Mouse (Mus musculus) G1E (cell line): ENCODE measurements around the gene Olfr476. TPM values are rescaled to one million over a fixed set of nuclear protein-coding genes. Genes with fewer than 3 reads are reported as not detected.
"Not testable (repeated sequence)": the region's sequence is repeated elsewhere in the genome, so short reads cannot be mapped to it uniquely, and the experiment has no call there.

ENCODE experiments used
- ATAC-seq: 2 replicates; pipeline ENCODE4 v1.8.0; 2016; ENCODE audit warnings: mild to moderate bottlenecking; ENCODE audit not compliant: insufficient number of reproducible peaks, poor library complexity, low FRiP score, severe bottlenecking; ENCODE audit errors: extremely low read depth
- DNase-seq: peaks from one replicate; pipeline ENCODE4 v3.0.0; 2012; ENCODE audit warnings: low spot score
- H3K27me3 ChIP-seq: 2 replicates; pipeline ENCODE4 v1.6.1; 2012; ENCODE audit warnings: mild to moderate bottlenecking, low read length, inconsistent platforms; ENCODE audit not compliant: insufficient read depth
- H3K36me3 ChIP-seq: replicated peaks from 2 replicates; pipeline ENCODE3; 2012; ENCODE audit warnings: mild to moderate bottlenecking, inconsistent platforms
- H3K4me1 ChIP-seq: 2 replicates; pipeline ENCODE4 v1.6.1; 2012; ENCODE audit warnings: low read depth, low read length, inconsistent platforms, mixed read lengths; ENCODE audit not compliant: insufficient read depth
- H3K4me3 ChIP-seq: 2 replicates; pipeline ENCODE4 v1.5.1; 2012; ENCODE audit warnings: low read depth, mild to moderate bottlenecking, inconsistent platforms, low read length, moderate library complexity, mixed read lengths
- H3K9me3 ChIP-seq: replicated peaks from 2 replicates; pipeline ENCODE4 v1.6.1; 2012; ENCODE audit warnings: inconsistent platforms
- CTCF ChIP-seq: IDR thresholded peaks from 2 replicates; pipeline ENCODE4 v1.5.1; 2012; ENCODE audit warnings: low read depth, low read length, inconsistent platforms, mixed read lengths
- GATA1 ChIP-seq: IDR thresholded peaks from 2 replicates; pipeline ENCODE4 v1.6.1; 2012; ENCODE audit warnings: borderline replicate concordance, low read length, inconsistent platforms, mixed read lengths
- GATA2 ChIP-seq: IDR thresholded peaks from 2 replicates; pipeline ENCODE4 v1.6.1; 2012; ENCODE audit warnings: low read depth, low read length, inconsistent platforms, borderline replicate concordance
- POLR2AphosphoS5 ChIP-seq: IDR thresholded peaks from 2 replicates; pipeline ENCODE4 v1.6.1; 2012; ENCODE audit warnings: low read depth, low read length, inconsistent platforms; ENCODE audit not compliant: insufficient replicate concordance
- TAL1 ChIP-seq: conservative IDR thresholded peaks from 2 replicates; pipeline ENCODE4 v1.6.1; 2012; ENCODE audit warnings: low read depth, low read length, inconsistent platforms, mixed read lengths
- polyA plus RNA-seq: library from polyadenylated mRNA; stranded (reverse); fragments of >175 nt; gene quantifications from 2 replicates; pipeline ENCODE4 v1.2.3, GENCODE M21; 2012
- total RNA-seq, 2 experiments: library from RNA; stranded (forward) in 1 of 2; stranded (reverse) in 1 of 2; fragments of 200-1000 nt in 1 of 2; fragments of >200 nt in 1 of 2; fragmentation: Nextera tagmentation in 1 of 2; gene quantifications; 2 replicates each; pipeline ENCODE4 v1.2.3; 2014 to 2017

Olfr476 gene
- total RNA-seq (2014; fragmentation: Nextera tagmentation) (not detected in 2 replicates), total RNA-seq (2017) (0.05 TPM in 1 of 2 replicates, not detected in the other), polyA plus RNA-seq (not detected in 2 replicates)

- no peaks in the 10 kb centered on the region for H3K9me3 ChIP-seq
- no peak for TF ChIP-seq TAL1
- no peak for TF ChIP-seq POLR2AphosphoS5
- no peak for TF ChIP-seq GATA1
- no peak for TF ChIP-seq CTCF
- no peak for TF ChIP-seq GATA2
Measured at GRCm38 (mm10) chr7:107964503-107964902, at the start of gene Olfr476. TSS of gene Olfr476 (plus strand) at chr7:107964803.

GRCm38 (mm10) chr7:107930146-107930545, 34.5 kb upstream of the Olfr476 start, which contains the start of gene Olfr473:
TSS of gene Olfr473 (plus strand) at chr7:107930446.
- no peaks in the 10 kb centered on the region for H3K36me3 ChIP-seq
- DNase-seq (no peak), ATAC-seq (no peak)
- H3K4me3 ChIP-seq = no peak within 1 kb of the TSS
- peaks cover 2% of the 10 kb centered on the region; the same call in 1 of the 2 replicates for H3K9me3 ChIP-seq
- no peaks in the 10 kb centered on the region for H3K27me3 ChIP-seq
- no peaks in the 10 kb centered on the region for H3K4me1 ChIP-seq
- no peak for TF ChIP-seq TAL1
- TF ChIP-seq GATA1 = no peak
- TF ChIP-seq CTCF = no peak
- TF ChIP-seq POLR2AphosphoS5 = no peak
- TF ChIP-seq GATA2 = no peak

More at GRCm38 (mm10) chr7:107964503-107964902, at the start of gene Olfr476:
- DNase-seq (no peak), ATAC-seq (no peak)
- H3K4me3 ChIP-seq = no peak within 1 kb of the TSS
- H3K4me1 ChIP-seq = no peaks in the 10 kb centered on the region
- H3K27me3 ChIP-seq = no peaks in the 10 kb centered on the region
- no peaks in the 10 kb centered on the region for H3K36me3 ChIP-seq

- DNase-seq, ATAC-seq: not testable (repeated sequence)
Measured at GRCm38 (mm10) chr7:107952539-107952938, 12.1 kb upstream of the Olfr476 start.

GRCm38 (mm10) chr7:107954343-107954742, 10.3 kb upstream of the Olfr476 start, which contains the start of gene Olfr474:
TSS of gene Olfr474 (plus strand) at chr7:107954643.
- Histone ChIP-seq H3K36me3 (no peaks in the 10 kb centered on the region), H3K27me3 (no peaks in the 10 kb centered on the region), H3K4me1 (no peaks in the 10 kb centered on the region), H3K9me3 (peaks cover 10% of the 10 kb centered on the region), H3K4me3 (no peak within 1 kb of the TSS)
- DNase-seq = no peak
- ATAC-seq = no peak
- TF ChIP-seq GATA2 (no peak), CTCF (no peak), POLR2AphosphoS5 (no peak), TAL1 (no peak), GATA1 (no peak)

More at GRCm38 (mm10) chr7:107952539-107952938, 12.1 kb upstream of the Olfr476 start:
- H3K4me1 ChIP-seq, H3K4me3 ChIP-seq, H3K36me3 ChIP-seq, H3K27me3 ChIP-seq: not testable (repeated sequence)
- H3K9me3 ChIP-seq = peaks cover 10% of the 10 kb centered on the region

GRCm38 (mm10) chr7:107986393-107986792, 21.8 kb downstream of the Olfr476 start, which contains the start of gene Olfr477:
TSS of gene Olfr477 (plus strand) at chr7:107986693.
- Histone ChIP-seq H3K4me1 (no peaks in the 10 kb centered on the region), H3K27me3 (no peaks in the 10 kb centered on the region), H3K36me3 (no peaks in the 10 kb centered on the region), H3K9me3 (peaks cover 7% of the 10 kb centered on the region), H3K4me3 (no peak within 1 kb of the TSS)
- ATAC-seq (no peak), DNase-seq (no peak)
- TF ChIP-seq GATA2 (no peak), POLR2AphosphoS5 (no peak), TAL1 (no peak), GATA1 (no peak), CTCF (no peak)

- not testable (repeated sequence) for DNase-seq, H3K4me1 ChIP-seq, H3K36me3 ChIP-seq, H3K4me3 ChIP-seq, ATAC-seq, H3K27me3 ChIP-seq, H3K9me3 ChIP-seq
Measured at GRCm38 (mm10) chr7:108014256-108014655, 49.7 kb downstream of the Olfr476 start.

Other genes with a start within 250 kb of the Olfr476 start
- gene Cyb5r2, start 206.8 kb upstream of the Olfr476 start, total RNA-seq (2014; fragmentation: Nextera tagmentation) = not detected in 2 replicates
- gene Cyb5r2, start 206.8 kb upstream of the Olfr476 start, total RNA-seq (2017) = not detected in 2 replicates
- gene Cyb5r2, start 206.8 kb upstream of the Olfr476 start, polyA plus RNA-seq = not detected in 2 replicates
- gene Ovch2, start 163.6 kb upstream of the Olfr476 start, total RNA-seq (2014; fragmentation: Nextera tagmentation) = not detected in 2 replicates
- gene Ovch2, start 163.6 kb upstream of the Olfr476 start, total RNA-seq (2017) = not detected in 2 replicates
- gene Ovch2, start 163.6 kb upstream of the Olfr476 start, polyA plus RNA-seq = not detected in 2 replicates
- gene Olfr467, start 152.5 kb upstream of the Olfr476 start, total RNA-seq (2014; fragmentation: Nextera tagmentation) = not detected in 2 replicates
- 0.12 TPM in 1 of 2 replicates, not detected in the other for gene Olfr467, start 152.5 kb upstream of the Olfr476 start, total RNA-seq (2017)
- not detected in 2 replicates for gene Olfr467, start 152.5 kb upstream of the Olfr476 start, polyA plus RNA-seq
- gene Olfr469, start 139.3 kb upstream of the Olfr476 start, total RNA-seq (2014; fragmentation: Nextera tagmentation) = not detected in 2 replicates
- 0.12 and 0.27 TPM in 2 replicates for gene Olfr469, start 139.3 kb upstream of the Olfr476 start, total RNA-seq (2017)
- not detected in 2 replicates for gene Olfr469, start 139.3 kb upstream of the Olfr476 start, polyA plus RNA-seq
- gene Olfr470, start 117.3 kb upstream of the Olfr476 start, total RNA-seq (2014; fragmentation: Nextera tagmentation) = not detected in 2 replicates
- gene Olfr470, start 117.3 kb upstream of the Olfr476 start, total RNA-seq (2017) = 0.27 TPM in 1 of 2 replicates, not detected in the other
- not detected in 2 replicates for gene Olfr470, start 117.3 kb upstream of the Olfr476 start, polyA plus RNA-seq
- gene Olfr472, start 66.9 kb upstream of the Olfr476 start, total RNA-seq (2014; fragmentation: Nextera tagmentation) = 0.19 TPM in 1 of 2 replicates, not detected in the other
- 0.16 and 0.17 TPM in 2 replicates for gene Olfr472, start 66.9 kb upstream of the Olfr476 start, total RNA-seq (2017)
- gene Olfr472, start 66.9 kb upstream of the Olfr476 start, polyA plus RNA-seq = not detected in 2 replicates
- gene Olfr473, start 34.4 kb upstream of the Olfr476 start, total RNA-seq (2014; fragmentation: Nextera tagmentation) = not detected in 2 replicates
- 0.27 TPM in 1 of 2 replicates, not detected in the other for gene Olfr473, start 34.4 kb upstream of the Olfr476 start, total RNA-seq (2017)
- gene Olfr473, start 34.4 kb upstream of the Olfr476 start, polyA plus RNA-seq = not detected in 2 replicates
- not detected in 2 replicates for gene Olfr474, start 10.2 kb upstream of the Olfr476 start, total RNA-seq (2014; fragmentation: Nextera tagmentation)
- gene Olfr474, start 10.2 kb upstream of the Olfr476 start, total RNA-seq (2017) = 0.27 TPM in 1 of 2 replicates, not detected in the other
- not detected in 2 replicates for gene Olfr474, start 10.2 kb upstream of the Olfr476 start, polyA plus RNA-seq
- gene Olfr477, start 21.9 kb downstream of the Olfr476 start, total RNA-seq (2014; fragmentation: Nextera tagmentation) = 0.45 TPM in 1 of 2 replicates, not detected in the other
- gene Olfr477, start 21.9 kb downstream of the Olfr476 start, total RNA-seq (2017) = 0.11 TPM in 1 of 2 replicates, not detected in the other
- gene Olfr477, start 21.9 kb downstream of the Olfr476 start, polyA plus RNA-seq = not detected in 2 replicates
- gene Olfr478, start 69.2 kb downstream of the Olfr476 start, total RNA-seq (2014; fragmentation: Nextera tagmentation) = not detected in 2 replicates
- 0.12 TPM in 1 of 2 replicates, not detected in the other for gene Olfr478, start 69.2 kb downstream of the Olfr476 start, total RNA-seq (2017)
- gene Olfr478, start 69.2 kb downstream of the Olfr476 start, polyA plus RNA-seq = not detected in 2 replicates
- not detected in 2 replicates for gene Olfr479, start 85.9 kb downstream of the Olfr476 start, total RNA-seq (2014; fragmentation: Nextera tagmentation)
- gene Olfr479, start 85.9 kb downstream of the Olfr476 start, total RNA-seq (2017) = 0.17 and 0.55 TPM in 2 replicates
- gene Olfr479, start 85.9 kb downstream of the Olfr476 start, polyA plus RNA-seq = not detected in 2 replicates
- gene Olfr480, start 102.5 kb downstream of the Olfr476 start, total RNA-seq (2014; fragmentation: Nextera tagmentation) = not detected in 2 replicates
- gene Olfr480, start 102.5 kb downstream of the Olfr476 start, total RNA-seq (2017) = not detected in 2 replicates
- gene Olfr480, start 102.5 kb downstream of the Olfr476 start, polyA plus RNA-seq = not detected in 2 replicates
- gene Olfr481, start 115.1 kb downstream of the Olfr476 start, total RNA-seq (2014; fragmentation: Nextera tagmentation) = not detected in 2 replicates
- gene Olfr481, start 115.1 kb downstream of the Olfr476 start, total RNA-seq (2017) = 0.23 and 0.76 TPM in 2 replicates
- not detected in 2 replicates for gene Olfr481, start 115.1 kb downstream of the Olfr476 start, polyA plus RNA-seq
- gene Olfr482, start 132.8 kb downstream of the Olfr476 start, total RNA-seq (2014; fragmentation: Nextera tagmentation) = not detected in 2 replicates
- gene Olfr482, start 132.8 kb downstream of the Olfr476 start, total RNA-seq (2017) = 0.17 and 0.22 TPM in 2 replicates
- not detected in 2 replicates for gene Olfr482, start 132.8 kb downstream of the Olfr476 start, polyA plus RNA-seq
- gene Olfr483, start 136.0 kb downstream of the Olfr476 start, total RNA-seq (2014; fragmentation: Nextera tagmentation) = not detected in 2 replicates
- not detected in 2 replicates for gene Olfr483, start 136.0 kb downstream of the Olfr476 start, total RNA-seq (2017)
- not detected in 2 replicates for gene Olfr483, start 136.0 kb downstream of the Olfr476 start, polyA plus RNA-seq
- not detected in 2 replicates for gene Olfr484, start 162.6 kb downstream of the Olfr476 start, total RNA-seq (2014; fragmentation: Nextera tagmentation)
- gene Olfr484, start 162.6 kb downstream of the Olfr476 start, total RNA-seq (2017) = 0.11 and 0.17 TPM in 2 replicates
- not detected in 2 replicates for gene Olfr484, start 162.6 kb downstream of the Olfr476 start, polyA plus RNA-seq
- not detected in 2 replicates for gene Olfr485, start 195.1 kb downstream of the Olfr476 start, total RNA-seq (2014; fragmentation: Nextera tagmentation)
- gene Olfr485, start 195.1 kb downstream of the Olfr476 start, total RNA-seq (2017) = not detected in 2 replicates
- gene Olfr485, start 195.1 kb downstream of the Olfr476 start, polyA plus RNA-seq = not detected in 2 replicates
- not detected in 2 replicates for gene Olfr486, start 207.9 kb downstream of the Olfr476 start, total RNA-seq (2014; fragmentation: Nextera tagmentation)
- not detected in 2 replicates for gene Olfr486, start 207.9 kb downstream of the Olfr476 start, total RNA-seq (2017)
- gene Olfr486, start 207.9 kb downstream of the Olfr476 start, polyA plus RNA-seq = not detected in 2 replicates
- gene Olfr487, start 249.8 kb downstream of the Olfr476 start, total RNA-seq (2014; fragmentation: Nextera tagmentation) = not detected in 2 replicates
- 0.06 and 0.11 TPM in 2 replicates for gene Olfr487, start 249.8 kb downstream of the Olfr476 start, total RNA-seq (2017)
- not detected in 2 replicates for gene Olfr487, start 249.8 kb downstream of the Olfr476 start, polyA plus RNA-seq